Mouse (Mus musculus) hindbrain, embryonic 13.5 days (tissue): ENCODE measurements around the gene Rpl13a. TPM values are rescaled to one million over a fixed set of nuclear protein-coding genes. Genes with fewer than 3 reads are reported as not detected.
A peak's percentile ranks its signal among the peaks of the same experiment; 100 is the strongest.
"Not testable (repeated sequence)": the region's sequence is repeated elsewhere in the genome, so short reads cannot be mapped to it uniquely, and the experiment has no call there.

ENCODE experiments used
- ATAC-seq: fragments of 200-750 bp; cut with Nextera tagmentation; 2 replicates; pipeline ENCODE4 v1.8.0; 2017; ENCODE audit warnings: moderate TSS enrichment; ENCODE audit not compliant: low FRiP score
- H3K27ac ChIP-seq: fragments of 300-500 bp; sonication (generic); 2 replicates; pipeline ENCODE4 v1.5.1; 2015; ENCODE audit warnings: inconsistent platforms, mild to moderate bottlenecking, moderate library complexity
- H3K27me3 ChIP-seq: fragments of 300-500 bp; sonication (generic); 2 replicates; pipeline ENCODE4 v1.6.1; 2015; ENCODE audit warnings: mild to moderate bottlenecking, inconsistent platforms
- H3K36me3 ChIP-seq: fragments of 300-500 bp; sonication (generic); 2 replicates; pipeline ENCODE4 v1.6.1; 2015; ENCODE audit warnings: mild to moderate bottlenecking, inconsistent platforms
- H3K4me1 ChIP-seq: fragments of 300-500 bp; sonication (generic); replicated peaks from 2 replicates; pipeline ENCODE4 v1.6.1; 2015; ENCODE audit warnings: inconsistent platforms
- H3K4me2 ChIP-seq: fragments of 300-500 bp; sonication (generic); 2 replicates; pipeline ENCODE4 v1.6.1; 2015; ENCODE audit warnings: inconsistent platforms, mild to moderate bottlenecking, moderate library complexity
- H3K4me3 ChIP-seq: fragments of 300-500 bp; sonication (generic); 2 replicates; pipeline ENCODE4 v1.5.1; 2015; ENCODE audit warnings: mild to moderate bottlenecking, inconsistent platforms
- H3K9ac ChIP-seq: fragments of 300-500 bp; sonication (generic); 2 replicates; pipeline ENCODE4 v1.6.1; 2015; ENCODE audit warnings: mild to moderate bottlenecking, inconsistent platforms
- H3K9me3 ChIP-seq: fragments of 300-500 bp; sonication (generic); 2 replicates; pipeline ENCODE4 v1.6.1; 2016; ENCODE audit warnings: inconsistent platforms
- WGBS: fragments of 180-500 bp; shearing (Covaris S2); methylation state at CpG from one replicate; pipeline ENCODE4 v1.1.7; 2015; 5-methylcytosine and 5-hydroxymethylcytosine counted together
- polyA plus RNA-seq: library from polyadenylated mRNA; unstranded; fragments of >200 nt; fragmentation: Nextera tagmentation; extraction: Ambion mirVana; gene quantifications from 2 replicates; pipeline ENCODE4 v1.2.1, GENCODE M21; 2015

The Rpl13a gene
- polyA plus RNA-seq, 1 experiment from 2014 or later, result 846 TPM

DNA sequence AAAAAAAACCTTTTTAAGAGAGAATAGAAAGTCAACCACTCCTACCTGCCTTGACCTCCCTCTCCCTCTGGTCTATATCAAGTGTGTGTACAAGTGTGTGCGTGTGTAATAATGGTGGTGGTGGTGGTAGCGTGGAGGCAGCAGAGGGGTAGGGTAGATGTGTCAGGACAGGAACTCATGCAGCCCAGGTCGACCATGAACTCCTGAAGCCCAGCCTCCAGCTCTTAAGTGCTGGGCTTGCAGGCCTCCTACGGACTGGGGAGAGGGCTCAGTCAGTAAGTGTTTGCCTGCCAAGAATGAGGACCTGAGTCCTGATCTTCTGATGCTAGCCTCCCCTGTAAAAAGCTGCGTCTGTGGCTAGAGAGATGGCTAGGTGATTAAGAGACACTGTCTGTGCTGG, 23.6 kb downstream of the Rpl13a start:
- no peak overlapping the region for H3K4me2 ChIP-seq
- WGBS, result 83% methylated on average over 5 of the region's 5 CpGs

DNA sequence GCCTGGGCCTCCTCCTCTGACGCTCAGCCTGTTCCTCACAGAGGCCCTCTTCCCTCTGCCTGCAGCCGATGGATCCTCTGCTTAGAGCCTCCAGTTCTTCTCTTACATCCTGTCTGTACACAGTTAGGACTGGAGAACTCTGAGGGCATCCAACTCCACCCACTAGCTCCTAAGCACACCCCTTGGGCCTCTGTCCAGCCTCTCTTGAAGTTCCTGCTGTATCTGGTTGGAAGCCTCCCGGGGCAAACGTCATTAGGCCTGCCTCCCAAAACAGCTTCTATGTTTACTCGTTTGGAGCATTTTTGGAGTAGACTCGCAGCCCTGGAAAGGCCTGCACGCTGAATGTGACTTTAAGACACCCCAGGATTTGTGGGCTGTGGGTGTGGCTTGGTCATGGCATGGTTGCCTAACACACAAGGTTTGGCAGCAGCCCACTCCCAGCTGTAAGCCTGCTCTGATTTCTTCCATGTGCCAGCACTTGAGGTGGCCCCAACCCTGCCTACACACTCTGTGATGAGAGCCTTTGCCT, 24.8 kb downstream of the Rpl13a start, which contains the start of gene Fcgrt:
Gene Fcgrt, minus strand, starts transcription at position 200 of the 529 bp plus-strand sequence.
- no peaks in the 10 kb centered on the region for H3K9me3 ChIP-seq
- H3K4me2 ChIP-seq, result no peak within 1 kb of the TSS
- no peak within 1 kb of the TSS for H3K27ac ChIP-seq
- H3K4me1 ChIP-seq, result peaks cover 4% of the 10 kb centered on the region; the same call in 1 of the 2 replicates
- 76% methylated on average over 7 of the region's 7 CpGs for WGBS
- no peaks in the 10 kb centered on the region for H3K27me3 ChIP-seq
- no peaks in the 10 kb centered on the region for H3K36me3 ChIP-seq
- ATAC-seq, result no peak
- H3K4me3 ChIP-seq, result peak within 1 kb of the TSS; percentile 9; the same call in 1 of the 2 replicates
- H3K9ac ChIP-seq, result peak within 1 kb of the TSS; percentile 24; the same call in 1 of the 2 replicates

More for the DNA sequence above, 23.6 kb downstream of the Rpl13a start:
- ATAC-seq, result no peak
- H3K4me3 ChIP-seq, result no peak overlapping the region
- no peaks in the 10 kb centered on the region for H3K36me3 ChIP-seq
- H3K9me3 ChIP-seq, result no peaks in the 10 kb centered on the region
- H3K27ac ChIP-seq, result no peak overlapping the region
- H3K9ac ChIP-seq, result no peak overlapping the region
- peaks cover 4% of the 10 kb centered on the region; the same call in 1 of the 2 replicates for H3K4me1 ChIP-seq
- no peaks in the 10 kb centered on the region for H3K27me3 ChIP-seq

DNA sequence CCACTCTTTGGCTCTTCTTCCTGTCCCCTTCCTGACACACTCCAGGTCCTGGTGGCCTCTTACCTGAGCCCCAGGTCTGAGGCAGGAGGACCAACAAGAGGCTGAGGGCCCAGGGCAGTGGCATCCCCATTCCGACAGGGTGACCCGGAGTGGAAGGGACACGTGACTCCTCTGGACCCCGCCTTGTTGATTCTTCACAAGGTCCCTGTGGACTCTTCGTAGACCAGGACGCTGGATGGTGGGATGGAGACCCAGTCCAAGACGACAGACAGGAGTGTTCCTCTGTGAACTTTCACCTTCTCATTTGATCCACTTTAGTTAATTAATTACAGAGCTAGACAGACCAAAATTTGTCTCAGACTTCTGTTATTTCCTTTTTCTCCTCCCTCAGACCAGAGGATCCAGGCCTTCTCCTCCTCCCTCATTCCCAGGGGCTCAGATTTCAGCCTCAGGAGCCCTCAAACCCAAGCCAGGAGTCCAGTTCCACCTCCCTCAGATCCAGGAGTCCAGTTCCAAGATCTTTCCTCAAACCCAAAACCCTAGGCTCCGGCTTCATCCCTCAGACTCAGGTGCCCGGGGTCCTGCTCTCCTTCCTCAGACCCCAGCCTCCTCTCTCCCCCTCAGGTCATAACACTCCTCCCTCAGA, 25.5 kb downstream of the Rpl13a start:
- no peaks in the 10 kb centered on the region for H3K36me3 ChIP-seq
- peak overlapping the region; percentile 9; the same call in 1 of the 2 replicates for H3K4me3 ChIP-seq
- ATAC-seq, result no peak
- H3K4me1 ChIP-seq, result peaks cover 4% of the 10 kb centered on the region; the same call in 1 of the 2 replicates
- H3K9ac ChIP-seq, result peak overlapping the region; percentile 24; the same call in 1 of the 2 replicates
- no peak overlapping the region for H3K4me2 ChIP-seq
- no peak overlapping the region for H3K27ac ChIP-seq
- 80% methylated on average over 9 of the region's 9 CpGs for WGBS
- no peaks in the 10 kb centered on the region for H3K9me3 ChIP-seq
- H3K27me3 ChIP-seq, result no peaks in the 10 kb centered on the region

DNA sequence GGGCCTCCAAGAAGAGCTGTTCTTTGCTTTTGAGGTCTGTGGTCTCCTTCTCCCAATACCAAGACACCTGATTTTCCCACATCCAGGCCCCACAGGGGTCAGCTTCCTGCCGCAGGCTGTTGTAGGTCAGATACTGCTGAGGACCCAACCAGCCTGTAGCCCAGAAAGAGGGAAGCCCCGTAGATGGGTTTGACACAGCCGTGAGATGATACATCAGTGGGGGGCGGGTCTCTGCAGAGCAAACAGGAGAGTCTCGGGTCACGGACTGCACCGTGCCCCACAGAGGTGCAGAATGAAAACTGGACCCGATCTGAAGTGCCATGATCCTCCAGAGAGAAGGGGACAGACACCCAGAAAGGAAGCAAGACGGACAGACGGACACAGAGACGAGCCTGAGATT, 26.1 kb downstream of the Rpl13a start:
- WGBS, result 87% methylated on average over 11 of the region's 11 CpGs
- no peak overlapping the region for H3K27ac ChIP-seq
- H3K4me3 ChIP-seq, result no peak overlapping the region
- ATAC-seq, result no peak
- no peak overlapping the region for H3K4me2 ChIP-seq
- peaks cover 4% of the 10 kb centered on the region; the same call in 1 of the 2 replicates for H3K4me1 ChIP-seq
- H3K9me3 ChIP-seq, result no peaks in the 10 kb centered on the region
- H3K9ac ChIP-seq, result no peak overlapping the region
- H3K27me3 ChIP-seq, result no peaks in the 10 kb centered on the region
- no peaks in the 10 kb centered on the region for H3K36me3 ChIP-seq

DNA sequence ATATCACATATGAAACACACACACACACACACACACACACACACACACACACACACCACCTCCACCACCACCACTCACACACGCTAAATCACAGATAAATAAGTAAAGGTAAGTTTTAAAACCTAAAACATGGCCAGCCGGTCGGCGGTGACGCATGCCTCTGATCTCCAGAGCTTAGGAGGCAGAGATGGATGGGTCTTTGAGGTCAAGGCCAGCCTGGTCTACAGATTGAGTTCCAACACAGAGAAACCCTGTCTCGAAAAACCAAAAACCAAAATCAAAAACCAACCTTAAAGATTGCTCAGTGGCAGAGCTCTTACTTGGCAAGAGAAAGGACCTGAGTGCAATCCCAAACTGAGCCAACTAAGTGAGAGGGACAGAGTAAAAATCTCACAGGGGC, 28.5 kb downstream of the Rpl13a start:
- no peaks in the 10 kb centered on the region for H3K9me3 ChIP-seq
- H3K4me1 ChIP-seq, result no peaks in the 10 kb centered on the region
- H3K4me3 ChIP-seq, result no peak overlapping the region
- WGBS, result 93% methylated on average over 6 of the region's 6 CpGs
- no peak overlapping the region for H3K9ac ChIP-seq
- no peaks in the 10 kb centered on the region for H3K27me3 ChIP-seq
- H3K36me3 ChIP-seq, result no peaks in the 10 kb centered on the region
- ATAC-seq, result no peak
- no peak overlapping the region for H3K4me2 ChIP-seq
- H3K27ac ChIP-seq, result no peak overlapping the region

DNA sequence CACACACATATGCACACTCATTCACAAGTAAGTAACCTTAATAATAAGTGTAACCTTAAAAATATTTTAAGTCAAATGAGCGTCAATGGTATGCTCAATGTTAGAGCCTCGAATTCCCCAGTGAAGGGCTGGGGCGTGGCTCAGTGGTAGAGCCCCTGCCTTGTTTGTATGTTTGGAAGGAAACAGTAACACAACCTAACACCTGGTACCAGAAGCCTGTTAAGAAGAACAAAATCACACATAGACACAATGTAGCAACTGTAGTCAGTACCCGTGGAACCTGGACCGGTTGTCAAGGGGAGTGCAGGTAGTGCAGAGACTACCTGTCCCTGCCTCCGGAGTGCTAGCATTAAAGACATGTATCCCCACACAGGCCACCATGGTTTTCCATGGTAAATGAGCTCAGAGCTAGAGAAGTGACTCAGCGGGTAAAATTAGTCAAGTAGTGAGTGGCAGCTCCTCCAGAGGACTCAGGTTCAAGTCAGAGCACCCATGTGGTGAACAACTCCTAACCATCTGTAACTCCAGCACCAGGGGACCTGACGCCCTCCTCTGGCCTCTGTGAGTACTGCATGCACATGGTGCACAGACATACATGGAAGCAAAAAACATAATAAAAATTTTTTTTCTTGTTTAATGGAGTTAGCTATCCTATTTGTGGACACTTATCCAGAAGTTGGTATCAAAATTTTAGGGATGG, 29.9 kb downstream of the Rpl13a start:
- Histone ChIP-seq H3K9me3 (no peaks in the 10 kb centered on the region), H3K27ac (no peak overlapping the region), H3K36me3 (no peaks in the 10 kb centered on the region), H3K27me3 (no peaks in the 10 kb centered on the region), H3K4me3 (no peak overlapping the region), H3K4me2 (no peak overlapping the region), H3K9ac (no peak overlapping the region), H3K4me1 (no peaks in the 10 kb centered on the region)
- ATAC-seq, result no peak
- 92% methylated on average over 8 of the region's 8 CpGs for WGBS

DNA sequence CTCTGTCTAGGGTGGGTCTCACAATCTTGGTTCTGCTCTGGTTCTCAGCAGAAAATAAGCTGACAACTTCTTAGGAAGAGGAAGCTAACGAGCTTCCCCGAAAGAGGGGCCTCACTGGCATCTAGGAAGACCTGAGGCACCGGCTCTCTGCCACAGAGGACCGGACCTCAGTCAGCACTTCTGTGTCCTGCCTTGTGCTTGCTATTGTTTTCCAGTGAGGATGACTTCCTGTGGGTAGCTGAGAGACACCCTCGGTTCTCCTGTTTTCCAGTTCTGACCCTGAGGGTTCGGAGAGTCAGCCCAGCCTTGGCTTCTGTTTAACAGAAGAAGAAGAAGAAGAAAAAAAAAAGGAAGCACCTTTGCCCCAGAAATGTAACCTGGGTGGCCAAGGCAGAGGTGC, 31.1 kb downstream of the Rpl13a start:
- Histone ChIP-seq H3K9me3 (no peaks in the 10 kb centered on the region), H3K4me1 (0 out of 2 replicates have a peak, but pooled peaks cover 7% of the 10 kb centered on the region), H3K27me3 (no peaks in the 10 kb centered on the region), H3K4me2 (no peak overlapping the region), H3K36me3 (no peaks in the 10 kb centered on the region), H3K4me3 (no peak overlapping the region), H3K9ac (no peak overlapping the region), H3K27ac (no peak overlapping the region)
- WGBS, result 74% methylated on average over 6 of the region's 6 CpGs
- ATAC-seq, result no peak

DNA sequence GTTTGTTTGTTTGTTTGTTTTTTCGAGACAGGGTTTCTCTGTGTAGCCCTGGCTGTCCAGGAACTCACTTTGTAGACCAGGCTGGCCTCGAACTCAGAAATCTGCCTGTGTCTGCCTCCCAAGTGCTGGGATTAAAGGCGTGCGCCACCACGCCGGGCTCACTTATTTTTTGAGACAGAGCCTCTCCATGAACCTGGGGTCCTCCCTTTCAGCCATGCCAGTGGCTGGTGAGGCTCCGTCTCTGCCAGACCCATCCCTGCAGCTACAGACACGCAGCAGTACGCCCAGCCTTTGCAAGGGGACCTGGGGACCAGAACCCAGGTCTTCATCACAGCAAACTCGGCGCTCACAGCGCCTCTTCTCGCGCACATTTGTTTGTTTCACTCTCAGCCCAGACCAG, 32.6 kb downstream of the Rpl13a start:
- not testable (repeated sequence) for H3K27ac ChIP-seq, H3K36me3 ChIP-seq, H3K27me3 ChIP-seq, ATAC-seq, H3K9me3 ChIP-seq, H3K4me2 ChIP-seq, H3K4me3 ChIP-seq, H3K9ac ChIP-seq
- 94% methylated on average over 14 of the region's 14 CpGs for WGBS
- H3K4me1 ChIP-seq, result peaks cover 18% of the 10 kb centered on the region; the same call in 1 of the 2 replicates

DNA sequence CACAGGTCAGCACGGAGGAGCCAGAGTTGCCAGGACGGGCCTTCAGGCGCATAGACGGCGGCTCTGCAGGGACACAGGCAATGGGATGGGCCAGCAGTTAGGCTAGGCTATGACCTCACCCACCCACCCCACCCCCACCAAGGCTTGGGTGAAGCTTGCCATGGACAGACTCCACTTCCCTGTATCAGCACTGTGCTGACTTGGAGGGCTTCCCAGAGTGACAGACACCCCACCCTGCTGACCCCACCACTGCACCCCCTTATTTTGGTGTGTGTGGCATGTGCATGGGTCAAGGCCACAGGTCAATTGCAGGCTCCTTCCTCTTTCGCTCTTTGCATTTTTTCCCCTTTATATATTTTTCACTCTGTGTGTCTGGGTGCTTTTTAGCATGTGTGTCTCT, 33.2 kb downstream of the Rpl13a start:
- Histone ChIP-seq H3K4me2 (no peak overlapping the region), H3K9ac (no peak overlapping the region), H3K27me3 (peaks cover 4% of the 10 kb centered on the region; the same call in 1 of the 2 replicates), H3K4me1 (peaks cover 19% of the 10 kb centered on the region; the same call in 1 of the 2 replicates), H3K9me3 (no peaks in the 10 kb centered on the region), H3K36me3 (no peaks in the 10 kb centered on the region), H3K4me3 (no peak overlapping the region), H3K27ac (no peak overlapping the region)
- WGBS, result 80% methylated on average over 6 of the region's 6 CpGs
- no peak for ATAC-seq

DNA sequence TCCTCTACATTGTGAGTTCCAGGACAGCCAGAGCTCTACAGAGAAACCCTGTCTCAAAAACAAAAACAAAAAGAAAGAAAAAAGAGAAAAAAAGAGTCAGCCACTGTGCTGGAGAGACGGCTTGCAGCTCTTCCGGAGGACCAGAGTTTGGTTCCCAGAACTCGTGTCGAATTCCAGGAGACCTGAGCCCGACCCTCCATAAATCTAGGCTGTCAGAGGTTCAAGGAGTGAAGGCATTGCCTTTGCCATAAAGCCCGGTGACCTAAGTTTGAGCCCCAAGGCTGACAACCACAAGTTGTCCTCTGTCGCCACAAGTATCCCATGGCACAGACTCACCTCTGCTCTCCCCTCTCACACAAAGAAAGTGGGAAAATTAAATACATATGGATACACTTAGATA, 34.4 kb downstream of the Rpl13a start:
- no peak for ATAC-seq
- Histone ChIP-seq H3K4me1 (peaks cover 19% of the 10 kb centered on the region; the same call in 1 of the 2 replicates), H3K9me3 (no peaks in the 10 kb centered on the region), H3K27ac (no peak overlapping the region), H3K4me3 (no peak overlapping the region), H3K27me3 (peaks cover 4% of the 10 kb centered on the region; the same call in 1 of the 2 replicates), H3K4me2 (no peak overlapping the region), H3K36me3 (no peaks in the 10 kb centered on the region), H3K9ac (no peak overlapping the region)
- 50% methylated on average over 7 of the region's 7 CpGs for WGBS

DNA sequence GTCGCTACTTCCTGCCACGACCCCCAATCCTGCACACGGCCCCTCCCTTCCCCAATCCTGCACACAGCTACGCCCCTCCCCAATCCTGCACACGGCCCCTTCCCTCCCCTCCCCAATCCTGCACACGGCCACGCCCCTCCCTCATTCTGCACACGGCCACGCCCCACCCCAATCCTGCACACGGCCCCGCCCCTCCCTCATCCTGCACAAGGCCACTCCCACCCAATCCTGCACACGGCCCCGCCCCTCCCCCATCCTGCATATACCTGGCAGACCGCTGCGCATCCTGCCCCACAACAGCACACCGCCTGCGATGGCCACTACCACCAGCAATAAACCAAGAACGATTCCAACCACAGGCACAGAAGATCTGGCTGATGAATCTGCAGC, 35.0 kb downstream of the Rpl13a start:
- Histone ChIP-seq H3K4me2 (no peak overlapping the region), H3K9me3 (no peaks in the 10 kb centered on the region), H3K9ac (no peak overlapping the region), H3K27me3 (peaks cover 4% of the 10 kb centered on the region; the same call in 1 of the 2 replicates), H3K4me1 (peaks cover 19% of the 10 kb centered on the region; the same call in 1 of the 2 replicates), H3K36me3 (no peaks in the 10 kb centered on the region), H3K4me3 (no peak overlapping the region), H3K27ac (no peak overlapping the region)
- WGBS, result 41% methylated on average over 15 of the region's 18 CpGs
- no peak for ATAC-seq

DNA sequence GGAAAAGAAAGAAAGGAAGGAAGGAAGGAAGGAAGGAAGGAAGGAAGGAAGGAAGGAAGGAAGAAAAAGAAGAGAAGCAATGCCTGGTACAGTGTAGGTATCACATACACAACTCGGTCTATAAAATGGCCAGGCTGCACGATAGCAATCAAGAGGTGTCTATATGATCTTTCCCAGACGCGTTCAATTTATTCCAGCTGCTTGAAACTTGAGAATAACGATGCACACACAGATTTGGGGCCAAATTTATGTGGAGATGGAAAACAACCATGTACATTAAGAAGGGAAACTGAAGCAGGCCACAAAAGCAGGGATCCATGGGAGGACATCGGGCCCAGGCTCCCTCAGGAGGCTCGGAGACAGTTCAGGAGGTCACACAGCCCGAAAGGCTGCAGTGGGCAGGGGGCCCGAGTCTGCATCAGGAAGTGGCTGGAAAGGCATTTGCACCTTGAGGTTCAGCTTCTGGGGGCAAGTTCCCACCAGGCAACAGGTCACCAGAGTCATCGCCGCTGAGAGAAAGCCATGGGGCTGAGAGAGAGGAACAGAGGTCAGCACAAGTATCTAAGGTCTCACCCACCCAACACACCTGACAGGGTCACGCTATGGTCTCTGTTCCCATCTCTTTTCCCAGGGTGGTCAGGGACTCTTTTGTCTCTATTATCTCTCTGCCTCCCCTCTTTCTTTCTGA, 35.6 kb downstream of the Rpl13a start:
- WGBS, result 64% methylated on average over 12 of the region's 12 CpGs
- Histone ChIP-seq H3K4me3 (no peak overlapping the region), H3K9ac (no peak overlapping the region), H3K36me3 (no peaks in the 10 kb centered on the region), H3K9me3 (no peaks in the 10 kb centered on the region), H3K27ac (no peak overlapping the region; the same call in 1 of the 2 replicates), H3K4me2 (no peak overlapping the region), H3K27me3 (peaks cover 4% of the 10 kb centered on the region; the same call in 1 of the 2 replicates), H3K4me1 (peaks cover 19% of the 10 kb centered on the region; the same call in 1 of the 2 replicates)
- no peak for ATAC-seq
